Mouse (Mus musculus) heart, embryonic 12.5 days (tissue): ENCODE data around the gene Kcnmb1. TPM values are rescaled to one million over a fixed set of nuclear protein-coding genes. Genes with fewer than 3 reads are reported as not detected.

Source experiments
- ATAC-seq: fragments of 200-750 bp; cut with Nextera tagmentation; 2 replicates; pipeline ENCODE4 v1.8.0; 2017; ENCODE audit warnings: moderate TSS enrichment, moderate library complexity; ENCODE audit not compliant: insufficient number of reproducible peaks, low FRiP score
- H3K27ac ChIP-seq: fragments of 300-500 bp; sonication (generic); 2 replicates; pipeline ENCODE4 v1.5.1; 2016; ENCODE audit warnings: mild to moderate bottlenecking, moderate library complexity; ENCODE audit not compliant: poor library complexity, severe bottlenecking
- H3K27me3 ChIP-seq: fragments of 300-500 bp; sonication (generic); replicated peaks from 2 replicates; pipeline ENCODE4 v1.6.1; 2016; ENCODE audit warnings: mild to moderate bottlenecking, moderate library complexity
- H3K36me3 ChIP-seq: fragments of 300-500 bp; sonication (generic); 2 replicates; pipeline ENCODE4 v1.6.1; 2016; ENCODE audit warnings: mild to moderate bottlenecking, moderate library complexity
- H3K4me1 ChIP-seq: fragments of 300-500 bp; sonication (generic); replicated peaks from 2 replicates; pipeline ENCODE4 v1.6.1; 2016; ENCODE audit warnings: mild to moderate bottlenecking
- H3K4me2 ChIP-seq: fragments of 300-500 bp; sonication (generic); 2 replicates; pipeline ENCODE4 v1.6.1; 2016; ENCODE audit warnings: mild to moderate bottlenecking, moderate library complexity
- H3K4me3 ChIP-seq: fragments of 300-500 bp; sonication (generic); 2 replicates; pipeline ENCODE4 v1.5.1; 2016; ENCODE audit warnings: mild to moderate bottlenecking
- H3K9ac ChIP-seq: fragments of 300-500 bp; sonication (generic); 2 replicates; pipeline ENCODE4 v1.6.1; 2016; ENCODE audit warnings: mild to moderate bottlenecking, moderate library complexity
- H3K9me3 ChIP-seq: fragments of 300-500 bp; sonication (generic); replicated peaks from 2 replicates; pipeline ENCODE4 v1.6.1; 2016; ENCODE audit warnings: mild to moderate bottlenecking, moderate library complexity
- WGBS: fragments of 180-500 bp; shearing (Covaris S2); methylation state at CpG from one replicate; pipeline ENCODE4 v1.1.7; 2016; 5-methylcytosine and 5-hydroxymethylcytosine counted together
- polyA plus RNA-seq: library from polyadenylated mRNA; unstranded; fragments of >200 nt; fragmentation: Nextera tagmentation; extraction: Ambion mirVana; gene quantifications from 2 replicates; pipeline ENCODE4 v1.2.1, GENCODE M21; 2016

Gene Kcnmb1
- polyA plus RNA-seq = 4.6 and 4.7 TPM in 2 replicates

- ATAC-seq = peak; percentile 71; the same call in 1 of the 2 replicates
- H3K4me2 ChIP-seq = peak within 1 kb of the TSS; percentile 43
- peaks cover 23% of the 10 kb centered on the region for H3K4me1 ChIP-seq
- H3K36me3 ChIP-seq = no peaks in the 10 kb centered on the region
- 0 out of 2 replicates have a peak within 1 kb of the TSS, but pooled peaks have one; percentile 19 for H3K27ac ChIP-seq
- peak within 1 kb of the TSS; percentile 4; the same call in 1 of the 2 replicates for H3K4me3 ChIP-seq
- H3K27me3 ChIP-seq = no peaks in the 10 kb centered on the region
- H3K9me3 ChIP-seq = no peaks in the 10 kb centered on the region
- 11% methylated on average over 6 of the region's 6 CpGs for WGBS
- no peak within 1 kb of the TSS for H3K9ac ChIP-seq
Measured at GRCm38 (mm10) chr11:33962688-33963407, at the start of gene Kcnmb1. Kcnmb1 (plus strand) TSS chr11:33963013.

- no peak overlapping the region for H3K9ac ChIP-seq
- no peak overlapping the region for H3K4me3 ChIP-seq
- H3K4me2 ChIP-seq = no peak overlapping the region
- peaks cover 26% of the 10 kb centered on the region for H3K4me1 ChIP-seq
- H3K27ac ChIP-seq = no peak overlapping the region
- no peak for ATAC-seq
- H3K27me3 ChIP-seq = peaks cover 29% of the 10 kb centered on the region
- no peaks in the 10 kb centered on the region for H3K36me3 ChIP-seq
- 0 out of 2 replicates have a peak, but pooled peaks cover 5% of the 10 kb centered on the region for H3K9me3 ChIP-seq
- WGBS = 56% methylated on average over 7 of the region's 7 CpGs
Measured at GRCm38 (mm10) chr11:33913061-33913460, 49.8 kb upstream of the Kcnmb1 start.

GRCm38 (mm10) chr11:33914216-33914615, 48.6 kb upstream of the Kcnmb1 start:
- 0 out of 2 replicates have a peak, but pooled peaks cover 5% of the 10 kb centered on the region for H3K9me3 ChIP-seq
- H3K4me2 ChIP-seq = no peak overlapping the region
- no peak for ATAC-seq
- H3K36me3 ChIP-seq = no peaks in the 10 kb centered on the region
- H3K27me3 ChIP-seq = peaks cover 31% of the 10 kb centered on the region
- no peak overlapping the region for H3K9ac ChIP-seq
- peaks cover 26% of the 10 kb centered on the region for H3K4me1 ChIP-seq
- no peak overlapping the region for H3K27ac ChIP-seq
- 85% methylated on average over 12 of the region's 12 CpGs for WGBS
- H3K4me3 ChIP-seq = no peak overlapping the region

- no peak overlapping the region for H3K9ac ChIP-seq
- no peak overlapping the region for H3K4me2 ChIP-seq
- H3K4me1 ChIP-seq = peaks cover 6% of the 10 kb centered on the region
- H3K9me3 ChIP-seq = no peaks in the 10 kb centered on the region
- H3K27ac ChIP-seq = no peak overlapping the region
- peak; percentile 47; the same call in 1 of the 2 replicates for ATAC-seq
- peaks cover 17% of the 10 kb centered on the region for H3K27me3 ChIP-seq
- H3K4me3 ChIP-seq = no peak overlapping the region
- no peaks in the 10 kb centered on the region for H3K36me3 ChIP-seq
- WGBS = 21% methylated on average over 6 of the region's 6 CpGs
Measured at GRCm38 (mm10) chr11:33917574-33917973, 45.2 kb upstream of the Kcnmb1 start.

GRCm38 (mm10) chr11:33918424-33918823, 44.4 kb upstream of the Kcnmb1 start:
- no peak overlapping the region for H3K4me3 ChIP-seq
- no peaks in the 10 kb centered on the region for H3K9me3 ChIP-seq
- 22% methylated on average over 2 of the region's 2 CpGs for WGBS
- H3K27ac ChIP-seq = no peak overlapping the region
- no peak overlapping the region for H3K9ac ChIP-seq
- no peaks in the 10 kb centered on the region for H3K36me3 ChIP-seq
- no peaks in the 10 kb centered on the region; the same call in 1 of the 2 replicates for H3K4me1 ChIP-seq
- H3K4me2 ChIP-seq = no peak overlapping the region
- ATAC-seq = no peak
- H3K27me3 ChIP-seq = peaks cover 8% of the 10 kb centered on the region

- Histone ChIP-seq H3K4me1 (no peaks in the 10 kb centered on the region), H3K36me3 (no peaks in the 10 kb centered on the region), H3K4me2 (no peak overlapping the region), H3K4me3 (no peak overlapping the region), H3K9ac (no peak overlapping the region), H3K9me3 (no peaks in the 10 kb centered on the region), H3K27me3 (peaks cover 8% of the 10 kb centered on the region; the same call in 1 of the 2 replicates), H3K27ac (no peak overlapping the region)
- no peak for ATAC-seq
- 78% methylated on average over 7 of the region's 7 CpGs for WGBS
Measured at GRCm38 (mm10) chr11:33919826-33920225, 43.0 kb upstream of the Kcnmb1 start.

GRCm38 (mm10) chr11:33921451-33921850, 41.4 kb upstream of the Kcnmb1 start:
- 69% methylated on average over 13 of the region's 13 CpGs for WGBS
- ATAC-seq = no peak
- no peaks in the 10 kb centered on the region for H3K9me3 ChIP-seq

GRCm38 (mm10) chr11:33923031-33923430, 39.8 kb upstream of the Kcnmb1 start:
- Histone ChIP-seq H3K9me3 (no peaks in the 10 kb centered on the region), H3K27ac (no peak overlapping the region), H3K4me2 (no peak overlapping the region), H3K4me1 (no peaks in the 10 kb centered on the region), H3K9ac (no peak overlapping the region), H3K27me3 (peaks cover 16% of the 10 kb centered on the region), H3K4me3 (no peak overlapping the region), H3K36me3 (no peaks in the 10 kb centered on the region)
- WGBS = 70% methylated on average over 3 of the region's 3 CpGs
- ATAC-seq = no peak

More at GRCm38 (mm10) chr11:33921451-33921850, 41.4 kb upstream of the Kcnmb1 start:
- Histone ChIP-seq H3K4me3 (no peak overlapping the region), H3K36me3 (no peaks in the 10 kb centered on the region), H3K4me1 (no peaks in the 10 kb centered on the region), H3K9ac (no peak overlapping the region), H3K4me2 (no peak overlapping the region), H3K27ac (no peak overlapping the region), H3K27me3 (peaks cover 8% of the 10 kb centered on the region; the same call in 1 of the 2 replicates)

- WGBS = 77% methylated on average over 8 of the region's 8 CpGs
- H3K4me3 ChIP-seq = no peak overlapping the region
- no peak overlapping the region for H3K9ac ChIP-seq
- no peaks in the 10 kb centered on the region for H3K4me1 ChIP-seq
- peaks cover 18% of the 10 kb centered on the region; the same call in 1 of the 2 replicates for H3K27me3 ChIP-seq
- no peak overlapping the region for H3K27ac ChIP-seq
- no peaks in the 10 kb centered on the region for H3K9me3 ChIP-seq
- ATAC-seq = no peak
- no peaks in the 10 kb centered on the region for H3K36me3 ChIP-seq
- no peak overlapping the region for H3K4me2 ChIP-seq
Measured at GRCm38 (mm10) chr11:33925778-33926177, 37.0 kb upstream of the Kcnmb1 start.

- no peak overlapping the region for H3K9ac ChIP-seq
- no peak overlapping the region for H3K4me3 ChIP-seq
- ATAC-seq = no peak
- H3K36me3 ChIP-seq = no peaks in the 10 kb centered on the region
- no peaks in the 10 kb centered on the region for H3K4me1 ChIP-seq
- H3K4me2 ChIP-seq = no peak overlapping the region
- H3K27me3 ChIP-seq = peaks cover 18% of the 10 kb centered on the region; the same call in 1 of the 2 replicates
- H3K27ac ChIP-seq = no peak overlapping the region
- WGBS = 56% methylated on average over 2 of the region's 2 CpGs
- H3K9me3 ChIP-seq = no peaks in the 10 kb centered on the region
Measured at GRCm38 (mm10) chr11:33926551-33926950, 36.3 kb upstream of the Kcnmb1 start.

GRCm38 (mm10) chr11:33927321-33927720, 35.5 kb upstream of the Kcnmb1 start:
- no peak for ATAC-seq
- Histone ChIP-seq H3K4me3 (no peak overlapping the region), H3K27me3 (peaks cover 18% of the 10 kb centered on the region; the same call in 1 of the 2 replicates), H3K36me3 (no peaks in the 10 kb centered on the region), H3K4me1 (no peaks in the 10 kb centered on the region), H3K9ac (no peak overlapping the region), H3K4me2 (no peak overlapping the region), H3K27ac (no peak overlapping the region), H3K9me3 (no peaks in the 10 kb centered on the region)
- whole genome bisulfite sequencing = 52% methylated on average over 6 of the region's 6 CpGs
